Mouse (Mus musculus): ENCODE measurements around the gene 2610528A11Rik.
"Not testable (repeated sequence)": the region's sequence is repeated elsewhere in the genome, so short reads cannot be mapped to it uniquely, and the experiment has no call there.

The 2610528A11Rik gene

GRCm38 (mm10) chr14:37113922-37114321, at the start of gene 2610528A11Rik:
Gene 2610528A11Rik (minus strand): TSS chr14:37114022.
- DNase-seq, result no peak

GRCm38 (mm10) chr14:37163277-37163956, 49.6 kb upstream of the 2610528A11Rik start:
- no peak for DNase-seq

- no peak for DNase-seq
Observed at GRCm38 (mm10) chr14:37154391-37154790, 40.6 kb upstream of the 2610528A11Rik start.

- no peak for DNase-seq
Observed at GRCm38 (mm10) chr14:37139051-37139710, 25.4 kb upstream of the 2610528A11Rik start.

GRCm38 (mm10) chr14:37137596-37137995, 23.8 kb upstream of the 2610528A11Rik start:
- DNase-seq, result not testable (repeated sequence)

- peak; percentile 28 for DNase-seq
Observed at GRCm38 (mm10) chr14:37136110-37136509, 22.3 kb upstream of the 2610528A11Rik start.

GRCm38 (mm10) chr14:37135671-37136070, 21.8 kb upstream of the 2610528A11Rik start:
- no peak for DNase-seq

GRCm38 (mm10) chr14:37135127-37135593, 21.3 kb upstream of the 2610528A11Rik start, which contains the start of gene Ghitm:
Gene Ghitm (minus strand): TSS chr14:37135272.
- peak; percentile 98 for DNase-seq

GRCm38 (mm10) chr14:37134304-37135126, 20.7 kb upstream of the 2610528A11Rik start:
- no peak for DNase-seq

- DNase-seq, result no peak
Observed at GRCm38 (mm10) chr14:37127652-37128051, 13.8 kb upstream of the 2610528A11Rik start.

GRCm38 (mm10) chr14:37119233-37119632, 5.4 kb upstream of the 2610528A11Rik start:
- DNase-seq, result no peak

GRCm38 (mm10) chr14:37112931-37113330, 891 bp downstream of the 2610528A11Rik start:
- DNase-seq, result no peak

- DNase-seq, result no peak
Observed at GRCm38 (mm10) chr14:37111371-37111770, 2.5 kb downstream of the 2610528A11Rik start.

- no peak for DNase-seq
Observed at GRCm38 (mm10) chr14:37110456-37110855, 3.4 kb downstream of the 2610528A11Rik start.

GRCm38 (mm10) chr14:37109975-37110374, 3.8 kb downstream of the 2610528A11Rik start:
- no peak for DNase-seq

- DNase-seq, result no peak
Observed at GRCm38 (mm10) chr14:37109460-37109859, 4.4 kb downstream of the 2610528A11Rik start.

GRCm38 (mm10) chr14:37105846-37106245, 8.0 kb downstream of the 2610528A11Rik start:
- no peak for DNase-seq

- no peak for DNase-seq
Observed at GRCm38 (mm10) chr14:37104747-37105146, 9.1 kb downstream of the 2610528A11Rik start.

- DNase-seq, result no peak
Observed at GRCm38 (mm10) chr14:37102484-37102883, 11.3 kb downstream of the 2610528A11Rik start.

- DNase-seq, result no peak
Observed at GRCm38 (mm10) chr14:37101531-37101930, 12.3 kb downstream of the 2610528A11Rik start.

- no peak for DNase-seq
Observed at GRCm38 (mm10) chr14:37097956-37098530, 15.8 kb downstream of the 2610528A11Rik start, which contains the start of gene Cdhr1. Gene Cdhr1 (minus strand): TSS chr14:37098347.

GRCm38 (mm10) chr14:37095556-37095955, 18.3 kb downstream of the 2610528A11Rik start:
- no peak for DNase-seq

GRCm38 (mm10) chr14:37094436-37094835, 19.4 kb downstream of the 2610528A11Rik start:
- DNase-seq, result peak; percentile 11

Measured in cerebellum, adult 11-12 months (tissue).